Mouse (Mus musculus) forebrain, embryonic 10.5 days (tissue): ENCODE results near the gene Efna5. TPM values are rescaled to one million over a fixed set of nuclear protein-coding genes. Genes with fewer than 3 reads are reported as not detected.

ENCODE experiments used
- DNase-seq: peaks from one replicate; pipeline ENCODE4 v3.0.0-alpha.2; 2017; ENCODE audit warnings: low spot score; ENCODE audit errors: extremely low spot score
- H3K27ac ChIP-seq: fragments of 300-500 bp; sonication (generic); 2 replicates; pipeline ENCODE4 v1.5.1; 2016; ENCODE audit warnings: mild to moderate bottlenecking
- H3K27me3 ChIP-seq: fragments of 300-500 bp; sonication (generic); 2 replicates; pipeline ENCODE4 v1.6.1; 2016; ENCODE audit warnings: mild to moderate bottlenecking; ENCODE audit not compliant: poor library complexity, severe bottlenecking
- H3K36me3 ChIP-seq: fragments of 300-500 bp; sonication (generic); replicated peaks from 2 replicates; pipeline ENCODE4 v1.6.1; 2016; ENCODE audit warnings: mild to moderate bottlenecking, moderate library complexity
- H3K4me1 ChIP-seq: fragments of 300-500 bp; sonication (generic); 2 replicates; pipeline ENCODE4 v1.6.1; 2016
- H3K4me3 ChIP-seq: fragments of 300-500 bp; sonication (generic); 2 replicates; pipeline ENCODE4 v1.5.1; 2016; ENCODE audit warnings: mild to moderate bottlenecking, moderate library complexity
- H3K9me3 ChIP-seq: fragments of 300-500 bp; sonication (generic); 2 replicates; pipeline ENCODE4 v1.6.1; 2016; ENCODE audit warnings: mild to moderate bottlenecking, moderate library complexity
- WGBS: fragments of 180-500 bp; shearing (Covaris S2); methylation state at CpG from one replicate; pipeline ENCODE4 v1.1.7; 2016; 5-methylcytosine and 5-hydroxymethylcytosine counted together
- polyA plus RNA-seq: library from polyadenylated mRNA; unstranded; fragments of >200 nt; fragmentation: Nextera tagmentation; extraction: Ambion mirVana; gene quantifications from 2 replicates; pipeline ENCODE4 v1.2.1, GENCODE M21; 2016

Efna5 gene
- polyA plus RNA-seq: 44.9 and 52.8 TPM in 2 replicates

- peak within 1 kb of the TSS; percentile 97 for H3K27ac ChIP-seq
- H3K36me3 ChIP-seq: no peaks in the 10 kb centered on the region
- H3K27me3 ChIP-seq: peaks cover 41% of the 10 kb centered on the region
- peak; percentile 74 for DNase-seq
- no peaks in the 10 kb centered on the region for H3K9me3 ChIP-seq
- H3K4me1 ChIP-seq: peaks cover 50% of the 10 kb centered on the region
- under 1% methylated on average over 61 of the region's 68 CpGs for WGBS
- H3K4me3 ChIP-seq: peak within 1 kb of the TSS; percentile 94
Observed at GRCm38 (mm10) chr17:62881176-62881790, at the start of gene Efna5. TSS of gene Efna5 (minus strand) at chr17:62881317.

GRCm38 (mm10) chr17:62915304-62915703 lies 34.2 kb upstream of the Efna5 start:
- no peaks in the 10 kb centered on the region for H3K4me1 ChIP-seq
- H3K27ac ChIP-seq: no peak overlapping the region
- 84% methylated on average over 4 of the region's 4 CpGs for WGBS
- H3K36me3 ChIP-seq: no peaks in the 10 kb centered on the region
- DNase-seq: no peak
- H3K27me3 ChIP-seq: no peaks in the 10 kb centered on the region
- no peak overlapping the region for H3K4me3 ChIP-seq
- no peaks in the 10 kb centered on the region for H3K9me3 ChIP-seq

GRCm38 (mm10) chr17:62905692-62906445 lies 24.8 kb upstream of the Efna5 start:
- Histone ChIP-seq H3K27ac (no peak overlapping the region), H3K36me3 (no peaks in the 10 kb centered on the region), H3K4me1 (0 out of 2 replicates have a peak, but pooled peaks cover 4% of the 10 kb centered on the region), H3K4me3 (no peak overlapping the region), H3K27me3 (no peaks in the 10 kb centered on the region), H3K9me3 (no peaks in the 10 kb centered on the region)
- no peak for DNase-seq
- WGBS: 78% methylated on average over 16 of the region's 16 CpGs

GRCm38 (mm10) chr17:62899066-62899465 lies 17.9 kb upstream of the Efna5 start:
- DNase-seq: no peak
- H3K27me3 ChIP-seq: no peaks in the 10 kb centered on the region
- 0 out of 2 replicates have a peak, but pooled peaks cover 4% of the 10 kb centered on the region for H3K4me1 ChIP-seq
- no peaks in the 10 kb centered on the region for H3K36me3 ChIP-seq
- WGBS: 82% methylated on average over 6 of the region's 6 CpGs
- H3K4me3 ChIP-seq: no peak overlapping the region
- no peaks in the 10 kb centered on the region for H3K9me3 ChIP-seq
- H3K27ac ChIP-seq: no peak overlapping the region

DNA sequence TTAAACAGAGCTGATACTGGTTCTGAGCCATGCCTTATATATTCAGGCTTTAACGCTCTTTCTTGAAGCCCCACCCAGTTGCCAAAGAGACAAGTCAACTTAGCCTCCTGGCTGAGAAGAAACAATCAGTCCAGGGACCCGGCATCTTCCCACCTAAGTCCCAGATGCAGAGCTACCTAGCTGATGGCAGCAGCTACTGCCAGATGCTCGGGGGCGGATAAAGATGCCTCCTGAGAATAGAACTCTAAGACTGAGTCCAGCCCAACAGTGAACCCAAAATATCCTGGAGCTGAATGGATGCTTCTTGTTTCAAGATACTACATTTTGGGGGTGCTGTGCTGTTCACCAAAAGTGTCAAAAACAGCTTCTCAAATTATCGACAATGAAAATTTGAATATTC lies 8.9 kb upstream of the Efna5 start:
- Histone ChIP-seq H3K36me3 (no peaks in the 10 kb centered on the region), H3K27me3 (peaks cover 17% of the 10 kb centered on the region), H3K27ac (no peak overlapping the region), H3K9me3 (no peaks in the 10 kb centered on the region), H3K4me3 (no peak overlapping the region), H3K4me1 (peaks cover 18% of the 10 kb centered on the region)
- WGBS: 89% methylated on average over 5 of the region's 5 CpGs
- DNase-seq: no peak

DNA sequence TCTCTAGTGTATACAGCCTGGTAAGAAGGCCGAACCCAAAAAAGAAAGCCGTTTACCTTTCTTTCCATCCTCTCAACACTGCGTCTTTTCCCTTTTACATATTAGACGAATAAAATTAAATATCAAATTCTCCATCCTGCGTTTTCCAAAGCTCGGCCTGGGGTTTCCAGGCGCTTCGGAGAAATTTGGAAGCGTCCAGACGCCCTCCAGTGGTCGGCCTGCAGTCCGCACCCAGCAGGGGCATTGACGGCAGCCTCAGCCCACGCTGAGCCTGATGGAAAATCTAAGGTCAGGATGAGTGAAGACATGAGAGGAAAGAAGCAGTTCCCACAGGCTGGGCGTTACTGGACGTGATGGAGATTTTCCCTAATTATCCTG lies 3.0 kb upstream of the Efna5 start:
- peaks cover 44% of the 10 kb centered on the region for H3K4me1 ChIP-seq
- peak overlapping the region; percentile 97 for H3K27ac ChIP-seq
- H3K27me3 ChIP-seq: peaks cover 18% of the 10 kb centered on the region
- peak overlapping the region; percentile 94 for H3K4me3 ChIP-seq
- H3K9me3 ChIP-seq: no peaks in the 10 kb centered on the region
- under 1% methylated on average over 16 of the region's 16 CpGs for WGBS
- H3K36me3 ChIP-seq: no peaks in the 10 kb centered on the region
- DNase-seq: peak; percentile 81

GRCm38 (mm10) chr17:62883476-62884128 lies 2.5 kb upstream of the Efna5 start:
- under 1% methylated on average over 34 of the region's 34 CpGs for WGBS
- peak overlapping the region; percentile 97 for H3K27ac ChIP-seq
- DNase-seq: peak; percentile 44

DNA sequence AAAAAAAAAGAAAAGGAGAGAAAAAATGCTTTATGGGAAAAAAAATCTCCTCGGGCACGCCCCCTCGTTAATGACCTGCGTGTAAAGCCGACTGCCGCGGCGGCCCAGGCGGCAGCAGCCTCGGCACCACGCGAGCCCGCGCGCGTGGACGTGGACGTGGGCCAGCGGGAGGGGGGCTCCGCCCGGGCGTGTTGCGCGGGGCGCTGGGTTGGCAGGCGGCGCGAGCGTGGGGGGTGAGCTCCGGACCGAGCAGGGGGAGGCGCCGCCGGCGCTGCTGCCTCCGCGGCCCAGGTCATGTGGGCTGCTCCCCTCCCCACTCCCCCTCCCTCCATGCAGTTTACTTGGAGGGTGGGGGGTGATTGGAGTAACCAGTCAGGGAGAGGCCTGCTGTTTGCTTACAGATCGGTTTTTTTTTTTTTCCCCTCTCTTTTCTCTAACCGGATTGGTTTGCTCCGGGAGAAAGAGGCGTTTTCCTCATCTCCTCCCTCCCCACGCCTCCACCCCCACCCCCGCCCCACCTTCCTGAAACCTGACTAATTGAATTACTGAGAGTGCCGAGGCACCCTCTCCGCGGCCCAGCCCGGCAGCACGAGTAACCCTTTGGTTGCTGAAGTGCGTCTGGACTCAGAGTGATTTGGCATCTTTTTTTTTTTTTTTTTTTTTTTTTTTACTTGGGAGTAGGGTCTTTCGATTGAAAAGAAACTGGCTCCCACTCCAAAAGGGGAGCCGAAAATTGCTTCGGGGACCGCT lies 1.8 kb upstream of the Efna5 start:
- Histone ChIP-seq H3K27me3 (peaks cover 27% of the 10 kb centered on the region), H3K4me3 (peak overlapping the region; percentile 94)
- WGBS: under 1% methylated on average over 52 of the region's 53 CpGs

More at GRCm38 (mm10) chr17:62883476-62884128, 2.5 kb upstream of the Efna5 start:
- peak overlapping the region; percentile 94 for H3K4me3 ChIP-seq
- H3K4me1 ChIP-seq: peaks cover 49% of the 10 kb centered on the region
- no peaks in the 10 kb centered on the region for H3K36me3 ChIP-seq
- no peaks in the 10 kb centered on the region for H3K9me3 ChIP-seq
- peaks cover 23% of the 10 kb centered on the region for H3K27me3 ChIP-seq

GRCm38 (mm10) chr17:62881791-62882725 lies 941 bp upstream of the Efna5 start:
- under 1% methylated on average over 58 of the region's 58 CpGs for WGBS
- no peaks in the 10 kb centered on the region for H3K9me3 ChIP-seq
- peaks cover 52% of the 10 kb centered on the region for H3K4me1 ChIP-seq
- peak overlapping the region; percentile 94 for H3K4me3 ChIP-seq
- peaks cover 33% of the 10 kb centered on the region for H3K27me3 ChIP-seq
- H3K27ac ChIP-seq: peak overlapping the region; percentile 97
- no peak for DNase-seq
- no peaks in the 10 kb centered on the region for H3K36me3 ChIP-seq

More for the DNA sequence above, 1.8 kb upstream of the Efna5 start:
- Histone ChIP-seq H3K9me3 (no peaks in the 10 kb centered on the region), H3K4me1 (peaks cover 53% of the 10 kb centered on the region), H3K36me3 (no peaks in the 10 kb centered on the region), H3K27ac (peak overlapping the region; percentile 97)
- DNase-seq: peak; percentile 86

GRCm38 (mm10) chr17:62880311-62881175 lies 574 bp downstream of the Efna5 start:
- H3K4me1 ChIP-seq: peaks cover 50% of the 10 kb centered on the region
- WGBS: under 1% methylated on average over 82 of the region's 82 CpGs

More at GRCm38 (mm10) chr17:62880311-62881175, 574 bp downstream of the Efna5 start:
- Histone ChIP-seq H3K9me3 (no peaks in the 10 kb centered on the region), H3K27ac (peak overlapping the region; percentile 97), H3K36me3 (no peaks in the 10 kb centered on the region), H3K4me3 (peak overlapping the region; percentile 94), H3K27me3 (peaks cover 48% of the 10 kb centered on the region)
- peak; percentile 70 for DNase-seq
